Comparison of ENCODE assay signal across 18 mouse cellular contexts in the genomic region with DNA sequence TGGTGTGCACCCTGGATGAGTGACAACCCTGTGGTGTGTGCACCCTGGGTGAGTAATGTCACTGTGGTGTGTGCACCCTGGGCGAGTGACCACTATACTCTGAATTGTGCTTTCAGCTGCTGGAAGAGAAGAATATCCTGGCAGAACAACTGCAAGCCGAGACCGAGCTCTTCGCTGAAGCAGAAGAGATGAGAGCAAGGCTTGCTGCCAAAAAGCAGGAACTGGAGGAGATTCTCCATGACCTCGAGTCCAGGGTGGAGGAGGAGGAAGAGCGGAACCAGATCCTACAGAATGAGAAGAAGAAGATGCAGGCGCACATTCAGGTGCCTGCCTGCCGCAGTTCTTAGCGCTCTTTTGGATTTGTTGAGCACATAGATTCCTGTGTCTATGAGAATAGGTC.
DNase-seq lines count a peak whose midpoint lies in the region; ATAC-seq lines count a peak whose summit lies in the region.
"Had no signal": no experiment of that assay in that cellular context is flagged by ENCODE, and none has a peak within 500 bp of the region (broad histone marks: within the 10 kb centered on the region; RNA-seq: fewer than 3 reads in every experiment).

No protein-coding gene starts in this region.

- ATAC-seq in frontal cortex, adult (ENCODE audit: low TSS enrichment), result 0 out of 2 replicates have a peak, but pooled peaks have one; percentile 20
- ATAC-seq in inflammation-experienced regulatory T-cells, adult 6 months, result no peak
- ATAC-seq: activated CD4-positive, CD25-positive, alpha-beta regulatory T cell, adult 4 months; CD4-positive, CD25-positive, alpha-beta regulatory T cell, adult 4 months; forebrain, embryonic 15.5 days; intestine, embryonic 16.5 days; Patski had no signal

- DNase-seq in cerebellum, adult 11 months, result peak; percentile 38
- DNase-seq in cerebellum, adult 8-10 months, result no peak
- DNase-seq in frontal cortex, postnatal 14 days (ENCODE audit: low spot score in 2 of 2), result no peak
- peak; percentile 66 for DNase-seq in brain, adult 2 months (ENCODE audit: low read depth, low spot score)
- DNase-seq in cerebellum, postnatal 25 days, result peak; percentile 60 to 71
- DNase-seq in left cerebral cortex, postnatal 25 days (ENCODE audit: low spot score in 2 of 2), result no peak
- DNase-seq: adrenal gland, postnatal 25 days; B cell, adult 2 months; heart, adult 2 months; heart, postnatal 14 days; kidney, adult 2 months had no signal

- intact Hi-C loops in left cerebral cortex, postnatal 25 days (cut with DNase I), result no loop called here

Comparison
In these comparisons a context has a peak if more than half of its experiments do, and no peak if none do; other contexts are left out.
1. DNase-seq: peak in cerebellum, adult 11 months (single experiment), brain, adult 2 months (single experiment) and cerebellum, postnatal 25 days (2 of 2); none in cerebellum, adult 8-10 months (single experiment), frontal cortex, postnatal 14 days (0 of 2) and left cerebral cortex, postnatal 25 days (0 of 2).